Mouse (Mus musculus) retina, embryonic 14.5 days (tissue): ENCODE measurements at regions not wholly inside any gene's neighbourhood (a gene's known extent, or its start where the extent isn't known, plus 50 kb on each side); places are given as distances from the start of the nearest gene placed in this dataset.
"Not testable (repeated sequence)": the region's sequence is repeated elsewhere in the genome, so short reads cannot be mapped to it uniquely, and the experiment has no call there.

Source experiments
- DNase-seq: peaks from one replicate; pipeline ENCODE4 v3.0.0-alpha.2; 2015; ENCODE audit warnings: low spot score

GRCm38 (mm10) chr4:69435390-69435789, 481.2 kb upstream of the Brinp1 start:
- DNase-seq = no peak

GRCm38 (mm10) chr4:69410411-69410810, 456.2 kb upstream of the Brinp1 start:
- not testable (repeated sequence) for DNase-seq

GRCm38 (mm10) chr4:69395451-69395850, 441.3 kb upstream of the Brinp1 start:
- no peak for DNase-seq

GRCm38 (mm10) chr4:69383318-69383717, 429.1 kb upstream of the Brinp1 start:
- no peak for DNase-seq

- no peak for DNase-seq
Measured at GRCm38 (mm10) chr4:69346979-69347465, 392.8 kb upstream of the Brinp1 start.

- DNase-seq = no peak
Measured at GRCm38 (mm10) chr4:69327606-69328005, 373.4 kb upstream of the Brinp1 start.
